9 mouse cellular contexts compared by ENCODE assay signal in genomic region chr14:8355999-8356501, GRCm38 (mm10). TPM values are rescaled to one million over a fixed set of nuclear protein-coding genes. Genes with fewer than 3 reads are reported as not detected.
A peak's percentile ranks its signal among the peaks of the same experiment; 100 is the strongest.
DNase-seq lines count a peak whose midpoint lies in the region; ATAC-seq and TF ChIP-seq lines count a peak whose summit lies in the region.
"Had no signal": no experiment of that assay in that cellular context is flagged by ENCODE, and none has a peak within 500 bp of the region (broad histone marks: within the 10 kb centered on the region; RNA-seq: fewer than 3 reads in every experiment).

No protein-coding gene starts in this region.

- peak; percentile 78 for DNase-seq in adrenal gland, postnatal 36 days
- peak; percentile 88 for DNase-seq in embryonic facial prominence, embryonic 11.5 days (ENCODE audit: low spot score)
- DNase-seq in heart, postnatal 36 days: peak; percentile 60 to 66
- DNase-seq in layer of hippocampus, adult 11-12 months (ENCODE audit: low spot score): peak; percentile 77
- peak; percentile 71 for DNase-seq in liver, postnatal 0 days
- DNase-seq in ovary, adult 18-20 months (ENCODE audit: low spot score): peak; percentile 27
- peak; percentile 13 to 20 for DNase-seq in thymus, adult 18-20 months

- H3K27me3 ChIP-seq in C2C12 (ENCODE audit: control insufficient read depth, insufficient read depth, insufficient read length): no peaks in the 10 kb centered on the region
- H3K27me3 ChIP-seq in embryonic facial prominence, embryonic 11.5 days (ENCODE audit: control insufficient read depth, insufficient read depth, low read length): no peaks in the 10 kb centered on the region
- H3K27me3 ChIP-seq in liver, postnatal 0 days (ENCODE audit: insufficient read depth, low read length): no peaks in the 10 kb centered on the region
- H3K27me3 ChIP-seq: embryonic facial prominence, embryonic 15.5 days had no signal

- no peaks in the 10 kb centered on the region for H3K4me1 ChIP-seq in embryonic facial prominence, embryonic 11.5 days (ENCODE audit: control insufficient read depth, insufficient read depth, low read length)
- H3K4me1 ChIP-seq in liver, postnatal 0 days (ENCODE audit: insufficient read depth): peaks cover 5% of the 10 kb centered on the region
- H3K4me1 ChIP-seq: embryonic facial prominence, embryonic 15.5 days had no signal

- H3K9ac ChIP-seq in embryonic facial prominence, embryonic 11.5 days (replicated peaks; ENCODE audit: low read length): no peak overlapping the region
- H3K9ac ChIP-seq in liver, postnatal 0 days (replicated peaks): no peak overlapping the region
- H3K9ac ChIP-seq: embryonic facial prominence, embryonic 15.5 days had no signal

- H3K79me2 ChIP-seq in C2C12 (ENCODE audit: control insufficient read depth, insufficient read depth): no peaks in the 10 kb centered on the region

- WGBS in embryonic facial prominence, embryonic 11.5 days: 37% methylated on average over 6 of the region's 6 CpGs
- WGBS in liver, postnatal 0 days (ENCODE audit: insufficient replicate concordance): 37% methylated on average over 6 of the region's 6 CpGs

- no peaks in the 10 kb centered on the region for H3K9me3 ChIP-seq in embryonic facial prominence, embryonic 11.5 days (replicated peaks; ENCODE audit: control insufficient read depth, low read length)
- H3K9me3 ChIP-seq in liver, postnatal 0 days (ENCODE audit: low read length): no peaks in the 10 kb centered on the region
- H3K9me3 ChIP-seq: embryonic facial prominence, embryonic 15.5 days had no signal

- no peak overlapping the region for H3K4me3 ChIP-seq in C2C12 (ENCODE audit: insufficient read depth, poor library complexity, severe bottlenecking)
- H3K4me3 ChIP-seq in embryonic facial prominence, embryonic 11.5 days (ENCODE audit: low read depth, low read length): no peak overlapping the region
- H3K4me3 ChIP-seq in liver, postnatal 0 days (ENCODE audit: low read depth, low read length): no peak overlapping the region
- H3K4me3 ChIP-seq: embryonic facial prominence, embryonic 15.5 days had no signal

- peak; percentile 87 for TF ChIP-seq CTCF in C2C12 (IDR thresholded peaks at IDR 0.05; ENCODE audit: control insufficient read depth, insufficient read depth, insufficient read length)
- peak; percentile 91 for TF ChIP-seq CTCF in liver, postnatal 0 days (IDR thresholded peaks at IDR 0.05; ENCODE audit: low read depth)

- H3K4me2 ChIP-seq in embryonic facial prominence, embryonic 11.5 days (ENCODE audit: low read depth, low read length): no peak overlapping the region
- H3K4me2 ChIP-seq in liver, postnatal 0 days (ENCODE audit: low read depth, low read length): no peak overlapping the region
- H3K4me2 ChIP-seq: embryonic facial prominence, embryonic 15.5 days had no signal

- intact Hi-C loops in heart, postnatal 36 days (cut with DNase I): loop anchor here (5.0 to 10.0 kb wide), 2 partner anchors 249 to 1036 kb away; no protein-coding TSS in a partner anchor

- no peaks in the 10 kb centered on the region for H3K79me3 ChIP-seq in C2C12 (ENCODE audit: low read depth)

- H3K36me3 ChIP-seq in C2C12 (ENCODE audit: control insufficient read depth, insufficient read depth): no peaks in the 10 kb centered on the region
- H3K36me3 ChIP-seq in embryonic facial prominence, embryonic 11.5 days (replicated peaks; ENCODE audit: control insufficient read depth, insufficient read depth, low read depth, low read length): no peaks in the 10 kb centered on the region
- H3K36me3 ChIP-seq in liver, postnatal 0 days (replicated peaks; ENCODE audit: insufficient read depth, low read length): no peaks in the 10 kb centered on the region
- H3K36me3 ChIP-seq: embryonic facial prominence, embryonic 15.5 days had no signal

- H3ac ChIP-seq in C2C12 (ENCODE audit: control insufficient read depth, insufficient read length, low read depth): no peak overlapping the region

- ATAC-seq in embryonic facial prominence, embryonic 11.5 days (replicated peaks; ENCODE audit: insufficient number of reproducible peaks, low FRiP score, low TSS enrichment, low read depth): peak; percentile 50; the same call in 1 of the 2 replicates
- ATAC-seq in liver, postnatal 0 days: peak; percentile 84

- H3K27ac ChIP-seq in embryonic facial prominence, embryonic 11.5 days (replicated peaks; ENCODE audit: low read depth, low read length): no peak overlapping the region
- H3K27ac ChIP-seq in liver, postnatal 0 days (ENCODE audit: low read depth): no peak overlapping the region
- H3K27ac ChIP-seq: embryonic facial prominence, embryonic 15.5 days had no signal

- no peak for TF ChIP-seq EP300 in liver, postnatal 0 days (IDR thresholded peaks at IDR 0.05; ENCODE audit: low read depth)

TF ChIP-seq in C2C12, 6 proteins besides CTCF, POLR2A, EP300 and RAD21:
- no peak for TF ChIP-seq MAX (IDR thresholded peaks at IDR 0.05)
- TF ChIP-seq USF1 (IDR thresholded peaks at IDR 0.05; ENCODE audit: low read depth): no peak
- no peak for TF ChIP-seq CEBPB (IDR thresholded peaks at IDR 0.05; ENCODE audit: low read depth)
- TF ChIP-seq MYOD1 (IDR thresholded peaks at IDR 0.05; ENCODE audit: control insufficient read depth, insufficient read length, low read depth): no peak
- TF ChIP-seq MYOG (IDR thresholded peaks at IDR 0.05; ENCODE audit: control insufficient read depth, extremely low read depth, insufficient read length): no peak
- no peak for TF ChIP-seq FOSL1 (IDR thresholded peaks at IDR 0.05; ENCODE audit: insufficient read depth, low read length, poor library complexity, severe bottlenecking)

RNA-seq across cellular contexts. Expression of gene Oit1, which starts 22.5 kb away (rescaled TPM):
- not detected for polyA plus RNA-seq in C2C12 (2012; fragmentation: generic; extraction: Trizol)
- not detected for total RNA-seq in adrenal gland, postnatal 36 days (2021)
- 0.22 and 0.33 TPM in 2 replicates for polyA plus RNA-seq in embryonic facial prominence, embryonic 11.5 days (2014; fragmentation: Nextera tagmentation; extraction: Ambion mirVana)
- total RNA-seq in heart, postnatal 36 days (2021): not detected
- not detected in 2 replicates for polyA plus RNA-seq in liver, postnatal 0 days (2015; fragmentation: Nextera tagmentation; extraction: Ambion mirVana)

RNA-seq across cellular contexts. Expression of gene Fam107a, which starts 38.2 kb away (rescaled TPM):
- polyA plus RNA-seq in C2C12 (2012; fragmentation: generic; extraction: Trizol): not detected
- total RNA-seq in adrenal gland, postnatal 36 days (2021): 1 to 10 TPM; 2.1 to 6.1 TPM
- polyA plus RNA-seq in embryonic facial prominence, embryonic 11.5 days (2014; fragmentation: Nextera tagmentation; extraction: Ambion mirVana): 0.39 and 1.1 TPM in 2 replicates
- 10 to 100 TPM in 1 of 2 experiments, 1 to 10 TPM in 1; 6.4 to 13.2 TPM for total RNA-seq in heart, postnatal 36 days (2021)
- not detected in 2 replicates for polyA plus RNA-seq in liver, postnatal 0 days (2015; fragmentation: Nextera tagmentation; extraction: Ambion mirVana)

Comparison
In these comparisons a context has a peak if more than half of its experiments do, and no peak if none do; other contexts are left out.
1. DNase-seq: peak in every context shown above with its lines; median percentile 88 in embryonic facial prominence, embryonic 11.5 days; 78 in adrenal gland, postnatal 36 days; 77 in layer of hippocampus, adult 11-12 months; 71 in liver, postnatal 0 days; 63 in heart, postnatal 36 days; 27 in ovary, adult 18-20 months; 16 in thymus, adult 18-20 months.